Mouse (Mus musculus) cerebellum, postnatal 10 days (tissue): Measurements from ENCODE around the gene Tsen15.

Source experiments
- DNase-seq, 2 experiments: peaks; one replicate each; pipeline ENCODE4 v3.0.0; 2021; ENCODE audit warnings: mixed read lengths in 2 of 2

The Tsen15 gene

GRCm38 (mm10) chr1:152386188-152386835, at the start of gene Tsen15:
TSS of gene Tsen15 (minus strand) at chr1:152386688.
- peak; percentile 88 to 92 for DNase-seq

- no peak for DNase-seq
Measured at GRCm38 (mm10) chr1:152434166-152434565, 47.7 kb upstream of the Tsen15 start.

- DNase-seq = no peak
Measured at GRCm38 (mm10) chr1:152429805-152430204, 43.3 kb upstream of the Tsen15 start.

GRCm38 (mm10) chr1:152427912-152428581, 41.6 kb upstream of the Tsen15 start:
- DNase-seq = no peak

- DNase-seq = no peak
Measured at GRCm38 (mm10) chr1:152423052-152423451, 36.6 kb upstream of the Tsen15 start.

- DNase-seq = no peak
Measured at GRCm38 (mm10) chr1:152422295-152422694, 35.8 kb upstream of the Tsen15 start.

- no peak for DNase-seq
Measured at GRCm38 (mm10) chr1:152417602-152418001, 31.1 kb upstream of the Tsen15 start.

GRCm38 (mm10) chr1:152416306-152416904, 29.9 kb upstream of the Tsen15 start:
- DNase-seq = no peak

- DNase-seq = peak; percentile 69 to 78
Measured at GRCm38 (mm10) chr1:152414451-152414850, 28.0 kb upstream of the Tsen15 start.

- DNase-seq = no peak
Measured at GRCm38 (mm10) chr1:152413961-152414360, 27.5 kb upstream of the Tsen15 start.

GRCm38 (mm10) chr1:152413116-152413515, 26.6 kb upstream of the Tsen15 start:
- DNase-seq = no peak

- DNase-seq = peak; percentile 95 to 96
Measured at GRCm38 (mm10) chr1:152410657-152411056, 24.2 kb upstream of the Tsen15 start.

GRCm38 (mm10) chr1:152409356-152409755, 22.9 kb upstream of the Tsen15 start:
- peak; percentile 46 to 59 for DNase-seq

GRCm38 (mm10) chr1:152407021-152407946, 20.8 kb upstream of the Tsen15 start:
- peak; percentile 52 to 69 for DNase-seq

GRCm38 (mm10) chr1:152400556-152401540, 14.4 kb upstream of the Tsen15 start:
- DNase-seq = peak in 1 of 2 experiments; percentile 21

- DNase-seq = peak; percentile 64 to 72
Measured at GRCm38 (mm10) chr1:152399790-152400555, 13.5 kb upstream of the Tsen15 start, which contains the start of gene Colgalt2. TSS of gene Colgalt2 (plus strand) at chr1:152399830.

- DNase-seq = no peak
Measured at GRCm38 (mm10) chr1:152398708-152399107, 12.2 kb upstream of the Tsen15 start.

- no peak for DNase-seq
Measured at GRCm38 (mm10) chr1:152394956-152395515, 8.5 kb upstream of the Tsen15 start.

GRCm38 (mm10) chr1:152394137-152394536, 7.6 kb upstream of the Tsen15 start:
- no peak for DNase-seq

GRCm38 (mm10) chr1:152389271-152389670, 2.8 kb upstream of the Tsen15 start:
- DNase-seq = no peak
